Mouse (Mus musculus): ENCODE measurements around the gene Nxn.

DNA sequence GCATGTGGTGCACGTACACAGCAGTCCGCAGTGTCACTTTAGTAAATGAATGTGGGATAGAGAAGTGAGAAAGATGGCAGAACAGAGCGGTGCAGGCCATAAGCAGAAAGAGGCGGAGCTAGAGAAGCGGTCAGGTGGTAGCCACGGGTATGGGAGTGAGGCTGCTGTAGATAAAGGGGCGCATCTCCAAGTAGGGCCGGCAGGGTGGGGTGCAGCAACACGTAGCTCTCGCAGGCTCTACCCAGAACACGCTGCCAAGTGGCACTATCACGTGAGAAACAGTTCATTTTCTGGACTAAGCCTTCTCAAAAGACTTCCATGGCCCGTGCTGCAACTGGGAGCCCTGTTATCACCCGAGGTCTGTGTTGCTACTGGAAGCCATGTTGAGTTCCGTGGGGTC lies 32.2 kb downstream of the Nxn start:
- TF ChIP-seq CTCF (IDR thresholded peaks at IDR 0.05; ENCODE audit: extremely low read depth, insufficient read length, insufficient replicate concordance, low read depth, low read length): no peak
- no peak for TF ChIP-seq POLR2A (IDR thresholded peaks at IDR 0.05; ENCODE audit: low read depth, low read length)
